Mouse (Mus musculus) layer of hippocampus, adult 18-20 months (tissue): ENCODE measurements at regions not wholly inside any gene's neighbourhood (a gene's known extent, or its start where the extent isn't known, plus 50 kb on each side); places are given as distances from the start of the nearest gene placed in this dataset.
A peak's percentile ranks its signal among the peaks of the same experiment; 100 is the strongest.
"Not testable (repeated sequence)": the region's sequence is repeated elsewhere in the genome, so short reads cannot be mapped to it uniquely, and the experiment has no call there.

Experiments
- DNase-seq, 2 experiments: peaks; one replicate each; pipeline ENCODE4 v3.0.0; 2022; ENCODE audit warnings: low spot score in 2 of 2

DNA sequence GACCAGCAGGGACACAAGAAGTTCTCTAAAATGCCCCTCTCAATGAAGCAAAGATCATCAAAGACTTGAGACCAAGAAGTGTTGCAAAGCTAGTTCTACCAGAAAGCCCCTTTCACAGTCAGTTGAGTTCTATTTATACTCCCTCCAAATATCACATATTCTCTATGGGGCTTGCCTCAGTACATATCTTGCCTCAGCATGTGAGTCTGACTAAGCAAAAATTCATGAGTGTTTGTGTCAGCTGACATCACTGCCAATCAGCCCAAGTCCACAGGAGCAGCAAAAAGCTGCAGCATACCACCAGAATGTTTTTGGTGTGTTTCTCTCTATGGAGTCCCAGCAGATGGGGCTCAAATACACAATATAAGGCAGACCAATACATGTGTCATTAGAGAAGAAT, 631.6 kb downstream of the Rpia start:
- no peak for DNase-seq

DNA sequence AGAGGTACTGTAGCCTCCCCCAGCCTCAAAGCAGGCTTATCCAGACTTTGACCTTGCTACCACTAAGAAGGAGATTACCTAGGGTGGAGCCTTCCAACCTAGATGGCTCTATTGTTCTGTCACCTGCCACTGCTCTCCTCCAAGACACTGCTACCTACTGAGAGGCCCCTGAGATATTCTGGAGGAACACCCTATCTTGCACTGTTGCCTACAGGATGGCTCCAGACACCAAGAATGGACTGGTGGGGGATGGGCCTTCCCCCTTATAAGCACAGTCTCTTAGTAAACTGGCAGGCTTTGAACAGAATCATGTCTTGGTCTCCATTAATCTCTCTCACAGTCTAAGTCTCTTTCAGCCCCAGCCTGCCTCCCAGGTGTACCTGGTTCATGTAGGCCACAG, 636.3 kb downstream of the Rpia start:
- not testable (repeated sequence) for DNase-seq

DNA sequence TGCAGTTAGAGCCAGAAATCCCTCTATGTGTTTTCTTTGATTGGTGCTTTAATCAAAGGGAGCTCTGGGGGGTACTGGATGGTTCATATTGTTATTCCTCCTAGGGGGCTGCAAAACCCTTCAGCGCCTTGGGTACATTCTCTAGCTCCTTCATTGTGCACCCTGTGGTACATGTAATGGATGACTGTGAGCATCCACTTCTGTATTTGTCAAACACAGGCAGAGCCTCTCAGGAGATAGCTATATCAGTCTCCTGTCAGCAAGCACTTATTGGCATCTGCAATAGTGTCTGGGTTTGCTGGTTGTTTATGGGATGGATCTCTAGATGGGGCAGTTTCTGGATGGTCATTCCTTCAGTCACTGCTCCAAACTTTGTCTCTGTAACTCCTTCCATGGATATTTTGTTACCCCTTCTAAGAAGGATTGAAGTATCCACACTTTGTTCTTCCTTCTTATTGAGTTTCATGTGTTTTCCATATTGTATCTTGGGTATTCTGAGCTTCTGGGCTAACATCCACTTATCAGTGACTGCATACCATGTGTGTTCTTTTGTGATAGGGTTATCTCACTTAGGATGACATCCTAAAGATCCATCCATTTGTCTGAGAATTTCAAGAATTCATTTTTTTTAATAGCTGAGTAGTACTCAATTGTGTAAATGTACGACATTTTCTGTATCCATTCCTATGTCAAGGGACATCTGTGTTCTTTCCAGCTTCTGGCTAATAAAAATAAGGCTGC, 640.8 kb downstream of the Rpia start:
- not testable (repeated sequence) for DNase-seq

DNA sequence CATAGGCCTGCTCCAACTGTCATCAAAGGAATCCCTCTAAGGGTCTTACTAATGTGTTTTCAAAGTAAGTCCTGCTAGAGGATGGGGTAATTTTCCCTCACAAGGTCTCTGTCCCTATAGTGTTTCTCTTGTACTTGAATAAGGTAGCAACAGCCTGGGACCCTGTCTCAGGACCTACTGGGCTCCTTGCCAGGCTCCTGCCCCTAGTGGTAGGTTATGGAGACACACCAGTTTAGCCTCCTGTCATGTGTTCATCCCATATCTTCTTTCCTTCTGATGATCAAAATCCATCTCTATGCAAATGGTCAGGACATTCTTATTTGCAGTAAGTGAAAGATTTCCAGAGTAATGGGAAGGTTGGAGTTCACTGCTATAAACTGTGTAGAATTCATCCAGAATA, 645.0 kb downstream of the Rpia start:
- no peak for DNase-seq

DNA sequence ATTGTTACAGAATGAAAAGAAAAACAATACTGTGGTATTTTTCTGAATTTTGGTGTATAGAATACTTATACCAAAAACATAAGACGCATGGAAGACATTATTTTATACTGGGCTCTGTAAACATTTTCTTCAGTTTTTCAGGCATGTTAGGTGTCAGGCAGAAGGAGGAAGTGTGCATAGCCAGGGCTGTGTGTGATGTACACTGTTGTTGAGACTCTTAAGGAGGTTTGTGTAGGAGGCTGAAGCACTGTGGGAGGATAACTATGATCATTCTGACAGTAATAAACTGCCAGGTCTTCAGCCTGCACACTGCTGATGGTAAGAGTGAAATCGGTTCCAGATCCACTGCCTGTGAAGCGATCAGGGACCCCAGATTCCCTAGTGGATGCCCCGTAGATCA, 648.7 kb downstream of the Rpia start:
- DNase-seq: not testable (repeated sequence)

DNA sequence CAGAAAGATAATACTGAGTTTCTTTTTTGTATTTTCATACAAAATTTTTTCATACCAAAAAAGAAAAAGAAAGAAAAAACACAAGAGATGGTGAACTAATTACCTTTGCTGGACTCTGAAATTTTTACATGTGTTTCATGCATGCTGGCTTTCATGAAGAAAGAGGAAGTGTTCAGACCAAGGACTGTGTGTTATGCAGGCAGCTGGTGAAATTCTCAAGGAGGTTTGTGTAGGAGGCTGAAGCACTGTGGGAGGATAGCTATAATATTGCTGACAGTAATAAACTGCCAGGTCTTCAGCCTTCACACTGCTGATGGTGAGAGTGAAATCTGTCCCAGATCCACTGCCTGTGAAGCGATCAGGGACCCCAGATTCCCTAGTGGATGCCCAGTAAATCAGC, 675.2 kb downstream of the Rpia start:
- peak in 1 of 2 experiments; percentile 9 for DNase-seq

DNA sequence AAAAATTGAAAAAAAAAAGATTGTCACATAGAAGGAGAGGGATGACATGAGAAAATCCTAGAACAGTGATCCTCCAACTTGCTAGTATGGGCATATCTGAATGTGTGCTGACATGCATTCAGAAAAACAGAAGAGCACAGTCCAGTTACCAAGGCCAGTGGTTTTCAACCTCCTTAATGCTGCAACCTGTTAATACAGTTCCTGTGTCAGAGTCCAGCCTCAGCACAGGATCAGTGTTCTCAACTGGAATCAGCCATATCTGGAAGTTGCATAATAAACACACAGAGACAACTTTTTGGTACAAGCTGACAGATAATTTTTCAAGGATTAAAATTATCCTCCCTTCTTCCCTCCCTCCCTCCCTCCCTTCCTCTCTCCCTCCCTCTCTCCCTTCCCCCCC, 680.1 kb downstream of the Rpia start:
- DNase-seq: no peak

DNA sequence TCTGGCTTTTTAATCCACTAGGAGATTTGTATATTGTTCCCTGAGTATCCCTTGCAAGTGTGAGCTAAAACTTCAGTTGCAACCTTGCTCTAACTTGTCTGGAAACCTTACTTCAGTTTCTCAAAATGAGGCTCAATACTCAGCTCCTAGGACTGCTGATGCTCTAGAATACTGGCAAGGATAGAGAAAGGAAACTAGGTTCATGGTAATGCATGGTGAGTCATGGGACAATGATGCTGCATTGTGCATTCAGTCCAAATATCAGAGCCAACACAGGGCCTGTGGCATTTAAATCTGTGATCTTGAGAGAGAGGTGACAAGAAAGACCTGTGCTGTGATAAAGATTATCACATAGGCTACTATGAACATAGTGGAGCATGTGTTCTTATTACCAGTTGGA, 682.6 kb downstream of the Rpia start:
- DNase-seq: not testable (repeated sequence)

DNA sequence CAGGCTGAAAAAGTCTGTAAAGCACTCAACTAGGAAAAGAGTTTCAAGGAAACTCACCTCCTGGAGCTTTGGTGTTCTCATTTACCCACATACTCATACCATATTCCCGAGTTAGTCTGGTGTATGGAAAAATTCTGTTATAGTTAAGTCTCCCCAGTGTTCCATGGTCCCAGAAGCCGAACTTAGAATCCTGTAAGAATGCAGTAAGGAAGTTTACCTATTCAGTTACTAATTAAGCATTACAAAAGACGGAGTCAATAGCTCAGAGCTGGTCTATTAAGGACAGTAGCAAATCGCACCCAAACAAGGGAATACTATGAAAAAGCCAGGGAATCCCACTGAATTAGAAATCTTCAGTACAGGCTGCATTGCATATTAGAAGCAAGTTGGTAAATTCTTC, 688.3 kb downstream of the Rpia start:
- DNase-seq: no peak

DNA sequence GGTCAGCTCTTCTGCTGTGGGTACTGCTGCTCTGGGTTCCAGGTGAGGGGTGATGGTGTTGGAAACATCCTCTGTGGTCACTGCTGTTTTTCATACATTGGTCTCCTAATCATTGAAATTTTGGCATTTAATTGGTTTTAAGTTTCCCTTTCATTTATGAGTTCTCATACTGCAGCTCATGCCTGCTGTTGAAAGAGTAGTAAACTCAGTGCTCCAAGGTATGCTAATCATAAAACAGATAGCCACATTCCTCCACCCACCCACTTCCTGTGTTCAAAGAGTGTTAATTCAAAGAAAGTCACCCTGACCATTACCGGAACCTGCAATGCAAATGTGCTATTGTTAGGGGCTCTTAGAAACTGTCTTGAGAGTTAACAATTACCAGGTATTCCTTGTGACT, 688.9 kb downstream of the Rpia start:
- not testable (repeated sequence) for DNase-seq

DNA sequence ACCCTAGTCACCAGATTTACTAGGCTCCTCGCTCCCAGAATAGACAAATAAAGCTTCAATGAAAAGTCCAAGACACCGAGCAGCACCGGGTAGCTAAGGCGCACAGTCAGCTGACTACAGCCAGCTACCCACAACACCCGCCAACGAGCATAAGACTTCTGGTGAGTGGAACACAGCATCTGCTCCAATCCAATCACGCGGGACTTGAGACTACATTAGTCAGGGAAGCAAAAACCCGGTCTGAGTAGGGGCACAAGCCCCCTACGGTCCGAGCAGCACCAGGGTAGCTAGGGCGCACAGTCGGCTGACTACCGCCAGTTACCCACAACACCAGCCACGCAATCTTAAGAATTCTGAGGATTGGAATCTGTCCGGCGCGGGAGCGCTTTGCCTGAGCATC, 704.0 kb downstream of the Rpia start:
- no peak for DNase-seq

DNA sequence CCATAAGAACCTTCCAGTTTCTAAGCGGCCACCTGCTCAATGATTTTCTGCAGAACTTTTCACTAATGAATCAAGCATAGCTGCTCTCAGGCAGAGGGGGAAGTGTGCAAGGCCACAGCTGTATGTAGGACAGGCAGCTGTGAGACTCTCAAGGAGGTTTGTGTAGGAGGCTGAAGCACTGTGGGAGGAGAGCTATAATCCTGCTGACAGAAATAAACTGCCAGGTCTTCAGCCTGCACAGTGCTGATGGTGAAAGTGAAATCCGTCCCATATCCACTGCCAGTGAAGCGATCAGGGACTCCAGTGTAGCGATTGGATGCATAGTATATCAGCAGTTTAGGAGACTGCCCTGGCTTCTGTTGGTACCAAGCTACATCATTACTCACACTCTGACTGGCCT, 718.2 kb downstream of the Rpia start:
- DNase-seq: no peak

DNA sequence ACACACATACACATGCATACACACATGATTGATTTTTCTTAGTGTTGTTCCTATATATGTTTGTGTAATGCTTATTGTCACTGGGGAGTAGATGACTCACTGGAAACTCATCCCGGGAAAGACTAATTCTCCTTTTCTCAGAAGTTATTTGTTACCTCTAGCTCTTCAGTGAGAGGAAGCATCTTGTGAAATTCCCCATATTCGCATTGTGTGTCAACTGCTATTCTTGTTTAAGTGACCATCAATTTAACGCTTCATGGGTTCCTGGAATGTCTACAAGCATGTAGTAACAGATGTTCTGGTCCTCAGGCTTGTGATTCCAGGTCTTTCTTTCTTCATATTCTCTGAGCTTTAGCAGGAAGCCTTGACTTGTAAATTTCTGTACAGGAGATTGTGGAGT, 720.0 kb downstream of the Rpia start:
- no peak for DNase-seq

DNA sequence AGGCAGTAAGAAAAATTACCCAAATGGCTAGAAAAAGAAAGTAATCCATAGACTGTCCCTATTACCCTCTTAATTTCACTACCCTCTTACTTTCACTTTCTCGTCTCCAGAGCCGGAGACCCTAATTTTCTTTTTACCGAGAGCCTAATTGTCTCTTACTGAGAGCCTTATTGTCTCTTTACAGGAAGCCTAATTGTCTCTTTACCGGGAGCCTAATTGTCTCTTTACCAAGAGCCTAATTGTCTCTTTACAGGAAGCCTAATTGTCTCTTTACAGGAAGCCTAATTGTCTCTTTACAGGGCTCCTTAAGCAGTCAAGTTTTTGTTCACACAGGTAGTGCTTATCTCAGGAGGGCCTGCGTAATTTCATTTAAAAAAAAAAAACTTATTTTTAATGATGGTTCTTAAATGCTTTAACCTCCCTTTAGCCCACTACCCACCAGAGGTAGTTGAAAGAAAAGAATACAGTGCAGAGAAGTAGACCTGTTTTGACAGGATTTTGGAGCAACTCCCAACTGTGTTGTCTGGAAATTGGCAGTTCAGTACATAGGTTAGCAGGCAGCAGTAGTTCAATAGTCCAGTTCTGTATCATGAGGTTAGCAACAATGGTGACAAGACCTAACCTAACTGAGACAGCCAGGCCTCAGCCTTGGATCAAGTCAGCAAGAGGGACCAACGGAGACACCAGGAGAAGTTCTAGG, 724.2 kb downstream of the Rpia start:
- no peak for DNase-seq

DNA sequence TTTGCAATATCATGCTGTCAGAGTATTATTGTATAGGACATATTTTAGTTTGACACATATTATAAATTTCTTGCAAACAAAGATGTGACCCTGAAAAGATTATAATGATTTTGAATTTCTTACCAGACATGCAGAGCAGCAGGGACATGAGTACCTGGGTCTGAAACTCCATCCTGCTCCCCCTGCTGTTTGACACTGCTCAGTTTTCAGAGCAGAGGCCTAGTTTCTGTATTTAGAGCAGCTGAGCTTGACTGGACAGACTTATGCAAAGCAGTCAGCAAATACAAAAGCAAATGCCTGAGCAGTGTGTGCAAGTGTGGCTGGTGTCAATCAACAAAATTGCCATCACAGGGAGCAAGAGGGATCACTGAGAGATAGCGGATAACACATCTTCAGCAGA, 733.0 kb downstream of the Rpia start:
- DNase-seq: no peak

DNA sequence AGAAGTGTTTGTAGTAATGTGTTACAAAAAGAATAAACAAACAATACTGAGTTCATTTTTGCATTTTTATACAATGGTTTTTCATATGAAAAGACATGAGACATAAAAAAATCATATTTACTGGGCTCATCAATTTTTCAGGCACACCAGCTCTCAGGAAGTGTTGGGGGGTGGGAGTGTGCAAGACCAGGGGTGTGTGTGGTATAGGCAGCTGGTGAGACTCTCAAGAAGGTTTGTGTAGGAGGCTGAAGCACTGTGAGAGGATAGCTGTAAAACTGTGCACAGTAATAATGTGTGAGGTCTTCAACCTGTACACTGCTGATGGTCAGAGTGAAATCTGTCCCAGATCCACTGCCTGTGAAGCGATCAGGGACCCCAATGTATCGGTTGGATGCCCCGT, 733.7 kb downstream of the Rpia start:
- no peak for DNase-seq

DNA sequence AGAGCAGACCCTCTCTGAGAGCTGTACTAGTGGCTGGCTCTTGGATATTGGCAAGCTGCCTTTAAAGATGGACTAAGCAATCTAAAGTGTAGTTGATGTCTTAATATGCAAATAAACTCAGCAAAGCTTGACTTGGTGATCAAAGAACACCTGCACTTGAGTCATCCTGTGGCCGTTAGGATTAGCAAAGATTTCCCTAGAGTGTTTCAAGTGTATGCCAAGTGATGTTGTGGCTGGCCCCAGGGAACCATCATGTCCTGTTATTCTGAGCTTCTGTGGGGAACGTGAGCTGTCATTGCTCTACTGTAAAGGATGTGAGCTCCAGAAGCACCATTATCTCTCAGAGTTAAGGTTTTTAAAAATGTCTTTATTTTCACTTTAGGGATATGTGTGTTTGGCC, 751.1 kb downstream of the Rpia start:
- DNase-seq: no peak

DNA sequence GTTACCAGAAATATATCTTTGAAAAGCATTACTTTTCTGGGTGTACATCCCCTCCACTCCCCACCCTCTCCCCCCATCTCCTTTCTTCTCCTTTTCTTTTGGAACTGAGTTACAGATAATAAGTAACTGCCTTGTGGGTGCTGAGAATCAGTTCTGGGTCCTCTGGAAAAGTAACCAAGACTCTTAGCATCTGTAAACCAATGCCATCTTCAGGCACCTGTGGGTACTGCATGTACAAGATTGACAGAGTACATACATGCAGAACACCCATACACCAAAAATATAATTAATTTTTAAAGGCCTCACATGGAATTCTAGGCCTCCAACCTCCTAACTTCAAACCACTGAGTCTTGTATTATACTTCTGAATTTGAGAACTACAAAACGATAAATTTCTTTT, 758.4 kb downstream of the Rpia start:
- DNase-seq: no peak

DNA sequence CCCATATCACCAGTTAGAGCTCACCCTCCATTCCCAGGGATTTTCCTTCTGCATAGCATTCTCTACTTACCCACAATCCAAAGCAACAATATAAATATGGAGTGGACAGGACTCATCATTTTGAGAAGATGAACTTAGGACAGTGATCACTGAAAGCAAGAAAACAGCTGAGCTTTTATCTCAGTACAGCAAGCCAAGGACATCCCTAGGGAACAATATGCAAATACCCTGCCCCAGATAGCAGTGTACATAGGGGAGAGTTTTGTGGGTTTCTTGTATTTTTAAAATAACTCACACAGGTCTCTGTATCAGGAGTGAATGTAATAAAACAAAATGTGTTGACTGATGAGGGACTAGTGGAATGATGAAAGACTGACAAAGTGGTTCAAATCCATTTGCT, 780.5 kb downstream of the Rpia start:
- DNase-seq: no peak
